Mouse (Mus musculus): ENCODE results near the gene Cdkl1.

DNA sequence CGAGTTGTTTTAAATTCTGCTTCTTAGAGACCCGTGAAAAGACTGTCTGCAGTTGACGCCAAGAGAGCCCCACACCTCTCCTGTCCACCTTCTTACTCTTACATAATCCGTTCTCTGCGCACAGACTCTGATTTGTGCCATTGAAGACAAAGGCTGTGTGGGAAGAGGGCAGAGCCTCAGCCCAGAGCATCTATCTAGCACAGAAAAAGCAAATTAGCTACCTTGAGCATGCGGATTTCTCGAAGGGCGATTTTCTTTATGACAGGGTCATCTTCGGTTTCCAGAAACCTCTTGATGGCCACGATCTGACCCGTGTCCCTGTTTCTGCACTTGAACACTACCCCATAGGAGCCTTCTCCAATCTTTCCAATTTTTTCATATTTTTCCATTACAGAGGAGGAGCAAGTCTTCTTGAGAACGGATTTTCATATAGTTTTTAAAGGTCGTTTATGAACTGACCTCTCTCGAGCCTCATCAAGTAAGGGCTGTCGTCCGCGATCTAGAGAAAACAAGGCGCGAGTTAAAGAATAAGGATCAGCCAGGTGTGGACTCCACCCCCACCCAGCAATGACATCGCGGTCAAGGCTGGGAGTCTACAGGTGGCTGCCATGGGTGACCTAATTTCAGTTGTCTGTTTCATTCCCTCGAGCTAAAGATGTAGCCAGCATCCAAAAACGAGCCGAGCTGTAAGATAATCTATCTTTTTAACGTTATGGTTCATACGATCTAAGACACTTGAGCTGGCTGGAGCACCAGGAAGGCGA is 1.1 kb downstream of the Cdkl1 start:
- no peak for TF ChIP-seq CTCF (IDR thresholded peaks at IDR 0.05; ENCODE audit: low read depth)
- TF ChIP-seq EP300 (optimal IDR thresholded peaks at IDR 0.05), result no peak
